Mouse (Mus musculus): ENCODE measurements around the gene Ace3. TPM values are rescaled to one million over a fixed set of nuclear protein-coding genes. Genes with fewer than 3 reads are reported as not detected.

Gene Ace3
- total and polyA plus RNA-seq, 2 experiments = not detected

DNA sequence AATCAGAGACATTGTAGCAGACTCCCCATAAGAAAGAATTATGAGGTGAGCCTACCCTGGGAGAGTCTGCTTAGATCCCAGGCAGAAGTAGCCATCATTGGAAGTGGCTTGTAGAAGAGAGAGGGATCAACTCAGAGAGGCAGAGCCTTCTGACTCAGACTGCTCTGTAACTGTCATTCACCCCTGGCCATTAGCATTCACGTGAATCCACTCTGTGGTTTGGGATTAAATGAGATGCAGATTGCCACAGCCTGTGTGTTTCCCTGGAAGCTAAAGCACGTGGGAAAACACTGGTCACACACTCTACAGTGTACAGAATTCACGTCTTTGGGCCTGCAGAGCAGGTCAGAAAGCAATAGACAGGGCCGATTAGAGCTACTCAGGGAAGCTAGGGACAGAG is 10.0 kb upstream of the Ace3 start:
- Histone ChIP-seq H3K9ac (ENCODE audit: low read depth, low read length) (no peak overlapping the region), H3K4me3 (ENCODE audit: insufficient read depth, low read depth, low read length) (no peak overlapping the region), H3K4me1 (ENCODE audit: control insufficient read depth, insufficient read depth, low read length) (no peaks in the 10 kb centered on the region), H3K36me3 (ENCODE audit: control insufficient read depth, insufficient read depth, low read length) (no peaks in the 10 kb centered on the region), H3K79me2 (ENCODE audit: control insufficient read depth, insufficient read depth, low read length) (no peaks in the 10 kb centered on the region), H3K27ac (replicated peaks; ENCODE audit: insufficient read depth, low read depth, low read length) (no peak overlapping the region), H3K27me3 (ENCODE audit: control insufficient read depth, insufficient read depth, low read length) (no peaks in the 10 kb centered on the region)
- 86% methylated on average over 4 of the region's 4 CpGs for WGBS
- no peak for TF ChIP-seq POLR2A (IDR thresholded peaks at IDR 0.05; ENCODE audit: extremely low read depth, insufficient read depth, low read length)
- no peak for TF ChIP-seq CTCF (IDR thresholded peaks at IDR 0.05; ENCODE audit: low read depth, low read length)
- no peak for DNase-seq (ENCODE audit: extremely low read depth, low read depth, low spot score)

DNA sequence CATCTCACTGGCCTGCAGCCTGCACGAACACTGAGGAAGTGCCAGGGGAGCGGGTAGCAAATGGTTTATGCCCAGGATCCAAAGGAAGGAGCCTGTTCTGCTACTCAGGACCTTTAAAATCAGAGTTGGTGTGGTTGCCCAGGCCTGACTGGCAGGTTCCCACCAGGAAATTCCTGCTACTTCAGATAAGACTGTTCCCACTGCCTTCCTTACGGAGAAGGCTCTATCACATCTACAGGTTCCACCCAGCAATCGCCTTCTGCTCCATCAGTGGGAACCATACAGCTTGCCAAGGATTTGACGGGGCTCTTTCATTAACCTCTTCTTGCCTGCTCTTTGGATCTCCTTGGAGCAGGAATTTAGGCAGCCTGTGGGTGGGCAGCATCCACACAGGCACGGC is 7.0 kb upstream of the Ace3 start:
- H3K27ac ChIP-seq (replicated peaks; ENCODE audit: insufficient read depth, low read depth, low read length) = no peak overlapping the region
- H3K79me2 ChIP-seq (ENCODE audit: control insufficient read depth, insufficient read depth, low read length) = no peaks in the 10 kb centered on the region
- no peak for DNase-seq (ENCODE audit: extremely low read depth, low read depth, low spot score)
- TF ChIP-seq POLR2A (IDR thresholded peaks at IDR 0.05; ENCODE audit: extremely low read depth, insufficient read depth, low read length) = no peak
- no peak for TF ChIP-seq CTCF (IDR thresholded peaks at IDR 0.05; ENCODE audit: low read depth, low read length)
- no peak overlapping the region for H3K4me3 ChIP-seq (ENCODE audit: insufficient read depth, low read depth, low read length)
- peaks cover 4% of the 10 kb centered on the region; the same call in 1 of the 2 replicates for H3K4me1 ChIP-seq (ENCODE audit: control insufficient read depth, insufficient read depth, low read length)
- no peaks in the 10 kb centered on the region for H3K36me3 ChIP-seq (ENCODE audit: control insufficient read depth, insufficient read depth, low read length)
- no peak overlapping the region for H3K9ac ChIP-seq (ENCODE audit: low read depth, low read length)
- 82% methylated on average over 6 of the region's 6 CpGs for WGBS
- no peaks in the 10 kb centered on the region for H3K27me3 ChIP-seq (ENCODE audit: control insufficient read depth, insufficient read depth, low read length)

DNA sequence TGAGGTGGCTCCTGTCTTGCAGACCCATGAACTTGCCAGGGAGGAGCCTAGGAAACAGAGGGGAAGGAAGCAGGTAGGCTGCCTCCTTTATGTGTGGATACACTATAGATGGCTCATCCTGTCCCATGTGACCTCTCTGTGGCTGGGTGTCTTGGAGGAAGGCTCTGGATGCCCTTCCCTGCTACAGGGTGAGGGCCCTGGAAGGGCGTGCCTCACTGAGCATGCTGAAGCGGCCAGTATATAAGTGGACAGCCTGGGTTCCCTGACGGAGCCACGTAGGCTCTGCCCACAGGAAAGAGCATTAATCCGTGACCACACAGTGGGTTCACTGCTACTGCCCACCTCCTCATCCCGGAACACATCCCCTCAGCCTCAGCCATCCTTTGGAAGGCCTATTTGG is 5.0 kb upstream of the Ace3 start:
- Histone ChIP-seq H3K27ac (replicated peaks; ENCODE audit: insufficient read depth, low read depth, low read length) (no peak overlapping the region), H3K36me3 (ENCODE audit: control insufficient read depth, insufficient read depth, low read length) (no peaks in the 10 kb centered on the region), H3K79me2 (ENCODE audit: control insufficient read depth, insufficient read depth, low read length) (no peaks in the 10 kb centered on the region), H3K4me1 (ENCODE audit: control insufficient read depth, insufficient read depth, low read length) (peaks cover 4% of the 10 kb centered on the region; the same call in 1 of the 2 replicates), H3K4me3 (ENCODE audit: insufficient read depth, low read depth, low read length) (no peak overlapping the region), H3K27me3 (ENCODE audit: control insufficient read depth, insufficient read depth, low read length) (no peaks in the 10 kb centered on the region), H3K9ac (ENCODE audit: low read depth, low read length) (no peak overlapping the region)
- TF ChIP-seq POLR2A (IDR thresholded peaks at IDR 0.05; ENCODE audit: extremely low read depth, insufficient read depth, low read length) (no peak), CTCF (IDR thresholded peaks at IDR 0.05; ENCODE audit: low read depth, low read length) (no peak)
- WGBS = 91% methylated on average over 6 of the region's 6 CpGs
- DNase-seq (ENCODE audit: extremely low read depth, low read depth, low spot score) = no peak

DNA sequence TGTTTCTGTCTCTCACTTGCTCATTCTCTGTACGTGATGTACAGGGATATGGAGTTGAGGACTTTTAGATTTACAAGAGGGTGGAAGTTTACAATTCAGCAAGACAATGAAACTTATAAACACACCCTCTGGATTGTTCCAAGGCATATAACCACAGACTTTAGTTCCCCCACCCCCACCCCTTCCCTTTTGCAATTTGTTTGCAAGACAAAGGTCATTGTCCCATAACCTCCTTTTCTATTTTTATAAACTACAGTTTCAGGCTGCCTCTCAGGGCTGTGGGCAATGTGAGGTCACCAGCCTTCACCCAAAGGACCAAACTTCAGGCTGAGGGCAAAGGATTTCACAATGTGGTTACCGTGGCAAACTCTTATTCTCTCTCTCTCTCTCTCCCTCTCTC is 4.2 kb upstream of the Ace3 start:
- WGBS = 9% methylated on average over 2 of the region's 2 CpGs
- TF ChIP-seq POLR2A (IDR thresholded peaks at IDR 0.05; ENCODE audit: extremely low read depth, insufficient read depth, low read length) (no peak), CTCF (IDR thresholded peaks at IDR 0.05; ENCODE audit: low read depth, low read length) (no peak)
- Histone ChIP-seq H3K4me3 (ENCODE audit: insufficient read depth, low read depth, low read length) (no peak overlapping the region), H3K79me2 (ENCODE audit: control insufficient read depth, insufficient read depth, low read length) (no peaks in the 10 kb centered on the region), H3K9ac (ENCODE audit: low read depth, low read length) (no peak overlapping the region), H3K27ac (replicated peaks; ENCODE audit: insufficient read depth, low read depth, low read length) (no peak overlapping the region), H3K27me3 (ENCODE audit: control insufficient read depth, insufficient read depth, low read length) (no peaks in the 10 kb centered on the region), H3K4me1 (ENCODE audit: control insufficient read depth, insufficient read depth, low read length) (peaks cover 4% of the 10 kb centered on the region; the same call in 1 of the 2 replicates), H3K36me3 (ENCODE audit: control insufficient read depth, insufficient read depth, low read length) (no peaks in the 10 kb centered on the region)
- DNase-seq (ENCODE audit: extremely low read depth, low read depth, low spot score) = peak; percentile 99

DNA sequence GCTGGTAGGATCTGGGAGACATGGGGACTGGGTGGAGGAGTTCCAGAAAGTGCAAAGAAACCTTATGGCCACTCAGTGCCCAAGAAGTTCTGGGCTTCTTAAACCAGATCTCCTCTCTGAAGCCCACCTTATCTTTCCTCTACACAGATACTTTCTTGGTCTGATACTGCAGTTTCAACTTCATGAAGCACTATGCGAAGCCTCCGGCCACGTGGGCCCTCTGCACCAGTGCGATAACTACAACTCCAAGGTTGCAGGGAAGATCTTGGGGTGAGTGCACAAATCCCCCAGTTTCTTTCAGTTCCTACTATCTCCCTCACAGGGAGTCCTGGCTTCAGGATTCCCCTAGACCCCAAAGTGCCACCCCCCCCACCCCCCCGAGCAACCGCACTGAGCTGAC is 5.6 kb downstream of the Ace3 start:
- DNase-seq (ENCODE audit: extremely low read depth, low read depth, low spot score) = no peak
- Histone ChIP-seq H3K27ac (replicated peaks; ENCODE audit: insufficient read depth, low read depth, low read length) (no peak overlapping the region), H3K9ac (ENCODE audit: low read depth, low read length) (no peak overlapping the region), H3K4me3 (ENCODE audit: insufficient read depth, low read depth, low read length) (no peak overlapping the region), H3K4me1 (ENCODE audit: control insufficient read depth, insufficient read depth, low read length) (peaks cover 3% of the 10 kb centered on the region; the same call in 1 of the 2 replicates), H3K36me3 (ENCODE audit: control insufficient read depth, insufficient read depth, low read length) (no peaks in the 10 kb centered on the region), H3K79me2 (ENCODE audit: control insufficient read depth, insufficient read depth, low read length) (no peaks in the 10 kb centered on the region), H3K27me3 (ENCODE audit: control insufficient read depth, insufficient read depth, low read length) (no peaks in the 10 kb centered on the region)
- 96% methylated on average over 6 of the region's 6 CpGs for WGBS
- TF ChIP-seq POLR2A (IDR thresholded peaks at IDR 0.05; ENCODE audit: extremely low read depth, insufficient read depth, low read length) = no peak
- TF ChIP-seq CTCF (IDR thresholded peaks at IDR 0.05; ENCODE audit: low read depth, low read length) = no peak

DNA sequence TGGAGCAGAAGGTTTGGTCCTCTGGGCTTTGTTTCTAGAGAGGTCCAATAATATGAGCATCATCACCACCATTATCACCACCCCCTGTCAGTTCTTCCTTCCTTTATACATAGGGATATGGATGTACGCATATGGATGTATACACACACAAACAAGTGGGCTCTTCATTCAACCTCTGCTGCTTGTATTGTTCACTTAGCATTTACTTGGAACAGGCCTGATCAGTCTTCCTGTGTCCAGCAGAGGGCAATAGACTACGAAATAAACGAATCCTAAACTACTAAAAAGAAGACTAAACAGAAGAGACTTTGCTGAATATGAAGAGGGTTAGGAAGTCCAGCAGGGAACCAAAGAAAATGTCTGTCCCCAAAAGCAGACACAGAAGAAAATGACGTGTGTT is 7.2 kb downstream of the Ace3 start:
- Histone ChIP-seq H3K27me3 (ENCODE audit: control insufficient read depth, insufficient read depth, low read length) (no peaks in the 10 kb centered on the region), H3K4me1 (ENCODE audit: control insufficient read depth, insufficient read depth, low read length) (peaks cover 9% of the 10 kb centered on the region; the same call in 1 of the 2 replicates), H3K79me2 (ENCODE audit: control insufficient read depth, insufficient read depth, low read length) (no peaks in the 10 kb centered on the region), H3K27ac (replicated peaks; ENCODE audit: insufficient read depth, low read depth, low read length) (no peak overlapping the region), H3K4me3 (ENCODE audit: insufficient read depth, low read depth, low read length) (no peak overlapping the region), H3K9ac (ENCODE audit: low read depth, low read length) (no peak overlapping the region), H3K36me3 (ENCODE audit: control insufficient read depth, insufficient read depth, low read length) (no peaks in the 10 kb centered on the region)
- 23% methylated on average over 4 of the region's 4 CpGs for WGBS
- TF ChIP-seq CTCF (IDR thresholded peaks at IDR 0.05; ENCODE audit: low read depth, low read length) (peak; percentile 30; the same call in 1 of the 2 replicates), POLR2A (IDR thresholded peaks at IDR 0.05; ENCODE audit: extremely low read depth, insufficient read depth, low read length) (no peak)
- peak; percentile 52 for DNase-seq (ENCODE audit: extremely low read depth, low read depth, low spot score)

All from liver, adult 2 months (tissue).